Mouse (Mus musculus): ENCODE measurements around the gene Scgb1b19.
"Not testable (repeated sequence)": the region's sequence is repeated elsewhere in the genome, so short reads cannot be mapped to it uniquely, and the experiment has no call there.

Scgb1b19 gene

GRCm38 (mm10) chr7:33286991-33287390 is at the start of gene Scgb1b19:
Gene Scgb1b19 (plus strand): TSS chr7:33287291.
- not testable (repeated sequence) for DNase-seq (ENCODE audit: low spot score in 2 of 2)

GRCm38 (mm10) chr7:33280238-33280637 is 6.9 kb upstream of the Scgb1b19 start, which contains the start of gene Scgb2b19:
Gene Scgb2b19 (minus strand): TSS chr7:33280338.
- DNase-seq (ENCODE audit: low spot score in 2 of 2) = not testable (repeated sequence)
